Mouse (Mus musculus) heart, adult 8-10 months (tissue): ENCODE data around the gene Dpp4. TPM values are rescaled to one million over a fixed set of nuclear protein-coding genes. Genes with fewer than 3 reads are reported as not detected.

Experiments
- DNase-seq: peaks from one replicate; pipeline ENCODE4 v3.0.0; 2022; ENCODE audit warnings: low spot score
- total RNA-seq, 4 experiments: library from RNA; stranded (reverse); gene quantifications; 2 replicates each; pipeline ENCODE4 v1.2.4; 2022

Dpp4 gene
- total RNA-seq, 4 experiments from 2014 or later: 2.5 to 7.6 (median 4.0) TPM

DNA sequence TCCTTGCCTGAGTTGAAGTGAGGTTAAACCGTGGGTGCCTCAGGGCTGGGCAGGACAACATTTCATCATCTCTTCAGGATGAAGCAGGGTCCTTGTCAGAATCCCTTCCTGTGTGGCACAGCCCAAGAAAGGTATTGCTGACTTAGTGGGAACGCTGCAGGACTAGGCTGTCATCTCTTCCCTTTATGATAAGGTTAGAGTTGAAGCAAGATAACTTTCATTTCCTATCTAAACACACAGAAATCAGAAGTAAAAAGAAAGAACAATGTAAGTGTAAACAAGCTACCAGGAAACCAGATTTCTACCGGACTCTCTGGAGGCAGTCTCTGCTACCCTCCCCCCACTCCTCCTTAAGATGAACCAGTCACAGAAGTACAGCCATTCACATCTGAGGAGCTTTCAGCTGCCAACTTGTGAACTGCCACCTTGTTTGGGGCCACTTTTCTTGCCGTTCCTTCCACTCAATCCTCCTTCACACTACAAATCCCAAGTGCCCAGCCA is 3.3 kb downstream of the Dpp4 start:
- no peak for DNase-seq

DNA sequence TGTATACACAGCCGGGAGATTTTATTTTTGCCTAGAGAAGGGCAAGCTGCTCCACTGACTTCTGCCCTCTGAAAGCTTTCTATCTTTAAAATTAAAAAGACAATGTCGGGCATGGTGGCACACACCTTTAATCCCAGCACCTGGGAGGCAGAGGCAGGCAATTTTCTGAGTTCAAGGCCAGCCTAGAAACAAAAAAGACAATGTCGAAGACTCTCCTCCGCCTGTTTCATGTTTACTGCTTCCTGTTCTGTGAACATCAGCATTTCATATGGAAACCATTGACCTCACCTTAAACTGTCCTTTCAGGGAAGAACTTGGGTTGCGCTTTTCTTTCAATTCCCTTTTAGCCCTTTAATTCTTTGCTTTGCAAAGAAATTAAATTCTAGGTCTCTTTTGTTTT is 3.8 kb downstream of the Dpp4 start:
- DNase-seq: no peak

- no peak for DNase-seq
Measured at GRCm38 (mm10) chr2:62403556-62404135, 8.4 kb downstream of the Dpp4 start.

GRCm38 (mm10) chr2:62401011-62401410 is 11.0 kb downstream of the Dpp4 start:
- DNase-seq: peak; percentile 46

- DNase-seq: no peak
Measured at GRCm38 (mm10) chr2:62399832-62400231, 12.2 kb downstream of the Dpp4 start.

GRCm38 (mm10) chr2:62399361-62399760 is 12.7 kb downstream of the Dpp4 start:
- no peak for DNase-seq

- no peak for DNase-seq
Measured at GRCm38 (mm10) chr2:62398115-62398875, 13.7 kb downstream of the Dpp4 start.

GRCm38 (mm10) chr2:62397661-62398060 is 14.4 kb downstream of the Dpp4 start:
- no peak for DNase-seq

DNA sequence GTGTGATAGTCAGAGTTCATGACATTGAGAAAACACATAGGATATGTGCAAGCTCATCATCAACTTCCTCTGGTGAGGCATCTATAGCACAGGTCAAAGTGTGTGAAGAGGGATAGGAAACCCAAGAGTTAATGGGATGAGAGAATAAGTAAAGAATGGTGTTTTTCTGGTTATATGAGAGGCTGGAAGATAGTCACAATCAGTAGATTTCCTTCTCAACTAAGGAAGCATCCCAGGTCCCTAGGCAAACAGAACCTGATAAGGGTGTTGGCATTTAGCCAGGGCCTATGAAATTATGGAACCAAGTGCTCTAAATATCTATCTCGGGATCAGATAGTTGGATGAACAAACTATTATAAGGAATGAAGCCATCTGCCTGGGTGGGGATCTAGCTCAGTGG is 15.2 kb downstream of the Dpp4 start:
- DNase-seq: no peak

- no peak for DNase-seq
Measured at GRCm38 (mm10) chr2:62394800-62395199, 17.2 kb downstream of the Dpp4 start.

GRCm38 (mm10) chr2:62392098-62392497 is 19.9 kb downstream of the Dpp4 start:
- DNase-seq: no peak

GRCm38 (mm10) chr2:62390961-62391461 is 21.0 kb downstream of the Dpp4 start:
- DNase-seq: no peak

- no peak for DNase-seq
Measured at GRCm38 (mm10) chr2:62390305-62390704, 21.7 kb downstream of the Dpp4 start.

DNA sequence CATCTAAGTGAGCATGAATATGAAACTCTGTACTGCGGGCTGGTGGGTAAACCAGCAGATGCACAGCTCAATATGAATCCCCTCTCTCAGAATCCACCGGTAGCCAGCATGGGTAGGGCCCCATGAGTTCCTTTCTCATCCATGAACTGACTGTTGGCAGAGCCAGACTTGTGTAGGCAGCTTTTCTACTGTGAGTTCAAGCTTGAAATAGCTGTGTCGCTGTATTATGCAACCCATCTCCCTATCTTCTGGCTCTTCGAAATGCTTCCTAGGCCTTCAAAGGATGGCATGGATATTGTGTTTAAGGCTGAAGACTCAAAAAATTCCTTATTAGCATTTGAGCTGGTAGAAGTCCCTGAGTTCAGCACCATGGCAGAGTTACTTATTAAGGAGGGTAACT is 23.2 kb downstream of the Dpp4 start:
- no peak for DNase-seq

- DNase-seq: no peak
Measured at GRCm38 (mm10) chr2:62383196-62383595, 28.8 kb downstream of the Dpp4 start.

GRCm38 (mm10) chr2:62382440-62382839 is 29.6 kb downstream of the Dpp4 start:
- DNase-seq: no peak

DNA sequence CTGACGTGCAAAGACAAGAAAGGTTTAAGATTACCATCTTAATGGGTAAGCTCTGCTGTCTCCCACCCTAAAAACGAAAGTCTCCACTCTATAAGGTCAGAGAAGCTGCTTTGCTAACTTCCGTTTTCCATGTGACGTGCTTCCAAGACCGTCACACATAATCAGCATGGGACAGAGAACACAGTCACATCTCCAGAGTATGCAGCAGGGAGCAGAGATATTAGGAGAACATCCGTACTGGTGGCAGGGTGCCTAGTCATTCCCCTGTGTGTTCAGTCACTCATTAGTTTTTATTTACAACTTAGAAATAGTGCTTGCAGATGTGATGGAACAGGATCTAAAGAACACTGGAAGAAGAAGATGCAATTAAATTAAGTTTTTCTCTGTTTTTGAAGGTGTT is 30.3 kb downstream of the Dpp4 start:
- DNase-seq: no peak

DNA sequence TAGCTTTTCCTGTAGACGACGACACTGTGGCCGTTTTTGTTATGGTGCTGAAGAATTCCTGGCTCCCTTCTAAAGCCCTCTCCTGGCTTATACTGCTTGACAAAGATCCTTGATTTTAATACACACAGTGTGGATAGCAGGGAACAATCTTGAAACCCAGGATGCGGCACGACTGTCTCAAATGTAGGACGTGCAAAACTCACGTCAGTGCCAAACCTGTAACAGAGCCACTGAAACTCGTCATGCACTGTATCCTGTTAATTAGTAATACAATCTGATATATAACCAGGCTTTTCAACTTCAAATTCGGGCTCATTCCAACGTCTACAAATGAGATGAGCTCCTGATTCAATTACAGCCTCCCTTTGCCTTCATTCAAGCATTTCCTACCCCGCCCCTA is 38.3 kb downstream of the Dpp4 start:
- no peak for DNase-seq

DNA sequence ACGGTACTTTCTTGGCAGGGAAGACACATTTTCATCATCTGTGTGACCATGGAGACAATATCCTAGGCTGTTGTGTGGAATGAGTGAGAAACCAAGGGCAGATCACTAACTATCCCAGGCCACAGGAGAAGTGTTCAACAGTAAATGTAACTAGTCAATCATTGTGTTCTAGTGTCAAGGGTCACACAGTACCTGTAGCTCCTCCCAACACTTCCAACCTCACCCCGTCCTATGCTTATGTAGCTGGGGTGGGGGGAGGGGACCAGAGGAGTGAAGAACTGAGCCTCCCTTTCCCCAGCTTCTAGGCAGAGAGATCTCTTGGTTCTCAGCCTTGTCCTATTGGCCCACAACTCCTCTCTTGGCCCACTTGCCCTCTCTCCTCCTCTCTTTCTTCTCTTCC is 42.0 kb downstream of the Dpp4 start:
- DNase-seq: no peak

GRCm38 (mm10) chr2:62368349-62369053 is 43.5 kb downstream of the Dpp4 start:
- no peak for DNase-seq

GRCm38 (mm10) chr2:62363606-62364005 is 48.4 kb downstream of the Dpp4 start:
- no peak for DNase-seq

- no peak for DNase-seq
Measured at GRCm38 (mm10) chr2:62362211-62362610, 49.8 kb downstream of the Dpp4 start.

- no peak for DNase-seq
Measured at GRCm38 (mm10) chr2:62361514-62361913, 50.5 kb downstream of the Dpp4 start.
